Mouse (Mus musculus): ENCODE data around the gene Stx6. TPM values are rescaled to one million over a fixed set of nuclear protein-coding genes. Genes with fewer than 3 reads are reported as not detected.
A peak's percentile ranks its signal among the peaks of the same experiment; 100 is the strongest.

Gene Stx6
- total RNA-seq, 2 experiments from 2014 or later, result 122 to 129 TPM

DNA sequence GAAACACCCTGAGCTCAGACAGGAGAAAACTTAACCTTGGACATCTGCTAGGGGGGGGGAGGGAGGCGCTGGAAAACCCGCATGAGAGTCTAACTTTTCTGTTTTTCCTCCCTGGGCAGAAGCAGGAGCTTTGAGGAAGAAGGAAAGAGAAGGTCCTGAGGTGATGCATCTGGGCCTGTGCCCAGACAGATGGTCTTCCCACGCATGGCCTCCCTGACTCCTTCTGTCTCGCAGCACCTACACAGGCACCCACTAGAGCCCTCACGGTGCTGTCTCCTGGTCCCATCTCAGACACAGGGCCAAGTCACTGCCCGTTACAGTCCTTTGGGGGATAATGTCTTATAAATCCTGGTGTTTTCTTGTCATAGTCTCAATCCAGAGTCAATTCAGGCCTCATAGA is 74.3 kb downstream of the Stx6 start:
- DNase-seq (ENCODE audit: low spot score in 2 of 2), result no peak

DNA sequence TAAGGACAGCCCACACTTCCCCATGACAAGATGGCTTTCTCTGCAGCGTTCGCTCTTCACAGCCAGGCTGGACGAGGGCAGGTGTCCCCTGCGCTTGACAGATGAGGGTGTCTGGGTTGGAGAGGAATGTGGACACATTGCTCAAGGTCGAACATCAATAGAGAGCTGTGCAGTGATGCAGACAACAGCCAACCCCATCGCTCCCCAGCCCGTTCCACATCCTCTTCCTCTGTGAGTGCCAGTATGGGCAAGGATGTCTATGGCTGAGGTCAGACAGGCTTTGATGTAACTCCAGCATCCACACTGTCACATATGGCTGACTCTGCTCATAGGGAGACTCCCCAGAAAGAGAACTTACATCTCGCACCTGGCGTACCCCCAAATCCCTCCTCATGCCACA is 74.9 kb downstream of the Stx6 start:
- no peak for DNase-seq (ENCODE audit: low spot score in 2 of 2)

DNA sequence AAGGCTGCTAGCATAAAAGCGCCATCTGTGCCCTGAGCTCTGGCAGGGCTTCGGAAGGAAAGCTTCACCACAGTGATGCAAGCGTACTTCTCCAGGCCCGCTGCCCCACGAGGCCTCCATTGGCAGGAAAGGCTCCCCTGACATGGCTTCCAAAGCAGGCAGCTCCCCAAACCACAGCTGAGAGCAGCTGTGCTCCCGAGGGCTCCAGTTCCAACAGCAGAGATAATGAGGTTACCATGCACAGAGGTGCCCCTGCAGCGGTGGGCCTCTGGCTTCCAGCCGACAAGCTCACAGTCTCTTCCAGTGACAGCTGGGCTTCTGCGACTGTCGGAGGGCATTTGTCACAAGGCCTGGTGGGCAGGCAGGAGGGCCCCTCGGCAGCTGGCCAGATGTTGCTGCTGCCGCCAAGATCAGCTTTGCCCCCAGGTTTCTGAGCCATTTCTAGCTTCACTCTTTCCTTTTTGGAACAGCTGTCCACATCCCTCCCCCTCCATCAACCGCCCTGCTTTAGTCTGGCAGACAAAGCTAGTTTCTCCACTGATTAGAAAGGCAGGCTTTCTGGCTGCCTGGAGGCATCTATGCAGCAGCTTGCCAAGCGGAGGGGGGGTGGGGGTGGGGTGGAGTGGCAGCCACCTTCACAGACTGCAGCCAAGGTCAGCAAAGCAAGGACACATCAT is 75.6 kb downstream of the Stx6 start:
- peak in 1 of 2 experiments; percentile 67 for DNase-seq (ENCODE audit: low spot score in 2 of 2)

DNA sequence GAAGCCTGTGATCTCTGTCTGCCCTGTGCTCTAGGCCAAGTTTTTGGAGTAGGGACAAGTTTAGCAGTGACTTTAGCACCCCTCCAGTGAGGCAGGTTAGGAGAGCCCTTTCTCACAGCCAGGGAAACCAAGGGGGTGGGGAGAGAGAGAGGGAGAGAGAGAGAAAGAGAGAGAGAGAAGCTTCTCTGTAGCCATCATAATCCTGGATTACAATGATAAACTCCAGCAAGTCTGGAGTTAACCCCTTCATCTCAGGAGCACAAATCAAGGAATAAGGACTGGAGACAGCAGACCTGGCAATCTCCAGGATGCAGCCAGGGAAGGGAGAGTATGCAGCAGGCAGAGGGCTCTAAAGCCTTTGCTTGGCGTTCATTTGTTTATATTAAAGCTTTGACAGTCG is 77.1 kb downstream of the Stx6 start:
- DNase-seq (ENCODE audit: low spot score in 2 of 2), result no peak

DNA sequence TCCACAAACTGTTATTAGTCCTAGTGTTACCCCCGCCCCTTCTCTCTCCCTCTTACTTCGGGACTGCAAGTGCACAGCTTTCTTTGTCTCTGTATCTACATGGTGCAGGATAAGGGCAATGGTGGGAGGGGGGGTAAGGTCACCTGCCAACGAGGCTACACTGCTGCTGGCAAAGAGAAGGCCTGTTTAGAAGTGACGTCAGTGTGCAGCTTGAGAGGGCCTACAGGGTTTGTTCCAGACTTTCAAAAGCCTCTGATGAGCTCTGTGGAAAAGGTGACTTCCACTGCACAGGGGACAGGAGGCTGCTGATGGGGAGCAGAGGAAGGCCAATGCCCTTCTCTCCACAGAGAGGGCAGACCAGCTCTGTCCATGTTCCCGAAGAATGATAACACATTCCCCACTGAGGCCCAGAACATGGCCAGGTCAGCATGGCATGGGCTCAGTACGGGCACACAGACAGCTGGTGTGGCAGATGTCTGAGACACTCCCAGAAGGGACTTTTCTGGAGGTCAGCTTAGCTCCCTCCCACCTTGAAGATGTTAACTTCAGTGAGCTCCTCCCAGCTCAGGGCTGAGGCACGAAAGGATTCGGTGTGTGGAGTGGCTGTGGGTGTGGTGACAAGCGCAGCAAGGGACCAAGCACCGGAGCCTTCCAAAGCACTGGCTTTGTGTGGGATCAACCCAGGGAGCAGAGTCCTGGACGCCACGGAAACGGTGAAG is 78.0 kb downstream of the Stx6 start:
- no peak for DNase-seq (ENCODE audit: low spot score in 2 of 2)

DNA sequence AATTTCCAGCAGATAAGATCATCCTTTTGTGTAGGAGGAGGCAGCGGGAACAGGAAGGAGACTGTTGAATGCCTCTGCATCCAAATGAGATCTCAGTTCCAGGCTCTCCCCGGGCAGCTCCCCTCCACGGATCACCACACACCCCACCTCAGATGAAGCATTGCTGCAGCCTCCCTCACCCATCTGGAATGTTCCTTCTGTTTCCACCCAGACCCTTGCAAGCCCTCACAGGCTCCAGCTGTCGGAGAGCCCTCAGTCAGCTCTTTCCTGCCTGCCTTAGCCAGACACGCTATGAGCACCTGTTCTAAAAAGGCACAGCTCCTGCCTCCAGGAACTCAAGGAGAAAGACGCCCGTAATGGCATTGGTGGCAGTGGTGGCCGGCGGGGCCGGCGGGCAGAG is 78.9 kb downstream of the Stx6 start:
- DNase-seq (ENCODE audit: low spot score in 2 of 2), result no peak

DNA sequence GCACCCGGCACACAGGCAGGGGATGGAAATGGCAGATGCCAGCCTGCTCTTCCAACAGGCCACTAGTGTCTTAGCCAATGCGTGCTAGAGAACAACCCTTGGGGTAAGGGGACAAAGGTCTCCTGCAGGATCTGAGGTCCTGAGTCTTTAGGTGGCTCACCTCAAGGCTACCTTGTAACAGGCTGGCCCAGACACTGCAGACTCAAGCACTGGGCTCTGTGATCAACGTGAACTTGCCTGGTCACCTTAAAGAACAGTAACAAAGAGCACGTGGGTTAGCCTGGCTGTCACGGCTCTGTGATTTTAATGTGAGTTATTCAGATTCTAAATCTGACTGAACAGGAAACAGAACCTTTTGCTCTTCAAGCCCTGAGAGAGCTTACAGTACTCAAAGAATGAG is 79.6 kb downstream of the Stx6 start:
- no peak for DNase-seq (ENCODE audit: low spot score in 2 of 2)

DNA sequence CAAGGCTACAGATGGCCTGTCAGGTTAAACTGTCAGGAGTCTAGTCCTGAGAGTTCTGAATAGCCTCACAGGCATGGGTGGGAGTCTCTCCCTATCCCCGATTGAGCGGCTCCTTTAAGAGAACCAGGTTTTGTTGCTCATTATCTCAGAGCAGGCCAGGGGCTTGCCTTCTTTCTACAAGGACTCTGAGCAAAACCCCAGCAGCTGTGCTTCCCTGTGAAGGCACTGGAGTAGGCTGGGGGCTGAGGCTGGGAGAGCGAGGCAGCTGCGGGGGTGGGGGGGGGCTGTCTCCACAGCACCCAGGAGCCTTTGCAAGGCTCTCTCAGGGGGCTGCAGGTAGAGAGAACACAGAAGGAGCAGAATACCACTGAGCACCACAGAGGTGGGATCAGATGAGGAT is 80.7 kb downstream of the Stx6 start:
- no peak for DNase-seq (ENCODE audit: low spot score in 2 of 2)

DNA sequence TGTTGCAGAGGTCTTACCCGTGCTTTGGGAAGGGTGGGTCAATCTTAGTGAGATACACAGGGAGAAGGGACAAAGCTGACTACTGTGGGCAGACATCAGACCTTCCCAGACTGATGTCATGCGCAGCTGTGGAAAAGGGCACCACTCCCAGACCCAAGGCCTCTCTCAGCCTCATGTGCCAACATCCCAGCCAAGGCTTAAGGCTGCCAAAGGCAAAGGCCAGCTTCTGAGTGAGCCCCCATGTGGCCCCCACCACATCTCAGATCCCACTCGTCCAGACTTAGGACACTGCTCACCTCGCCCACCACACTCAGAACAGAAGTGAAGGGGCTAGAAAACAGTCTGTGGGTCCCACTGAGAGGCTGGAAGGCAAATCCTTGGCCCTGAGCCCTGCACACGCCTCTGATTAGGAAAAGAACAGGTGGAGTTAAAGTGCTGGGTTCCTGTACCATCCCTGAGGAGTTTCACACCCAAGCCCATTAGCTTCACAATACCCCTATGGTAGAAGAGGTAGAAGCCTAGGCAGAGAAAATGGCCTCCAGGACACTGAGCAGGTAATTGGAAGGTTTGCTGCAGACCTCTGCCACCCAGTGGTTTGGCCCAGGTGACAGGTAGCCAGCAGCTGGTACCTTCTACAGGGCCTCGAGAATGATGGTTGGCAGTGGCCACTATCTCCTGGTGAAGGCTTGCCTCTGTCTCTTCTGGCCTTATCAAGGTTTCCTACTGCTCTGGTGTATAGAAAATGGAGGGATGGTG is 81.6 kb downstream of the Stx6 start:
- peak in 1 of 2 experiments; percentile 50 for DNase-seq (ENCODE audit: low spot score in 2 of 2)

DNA sequence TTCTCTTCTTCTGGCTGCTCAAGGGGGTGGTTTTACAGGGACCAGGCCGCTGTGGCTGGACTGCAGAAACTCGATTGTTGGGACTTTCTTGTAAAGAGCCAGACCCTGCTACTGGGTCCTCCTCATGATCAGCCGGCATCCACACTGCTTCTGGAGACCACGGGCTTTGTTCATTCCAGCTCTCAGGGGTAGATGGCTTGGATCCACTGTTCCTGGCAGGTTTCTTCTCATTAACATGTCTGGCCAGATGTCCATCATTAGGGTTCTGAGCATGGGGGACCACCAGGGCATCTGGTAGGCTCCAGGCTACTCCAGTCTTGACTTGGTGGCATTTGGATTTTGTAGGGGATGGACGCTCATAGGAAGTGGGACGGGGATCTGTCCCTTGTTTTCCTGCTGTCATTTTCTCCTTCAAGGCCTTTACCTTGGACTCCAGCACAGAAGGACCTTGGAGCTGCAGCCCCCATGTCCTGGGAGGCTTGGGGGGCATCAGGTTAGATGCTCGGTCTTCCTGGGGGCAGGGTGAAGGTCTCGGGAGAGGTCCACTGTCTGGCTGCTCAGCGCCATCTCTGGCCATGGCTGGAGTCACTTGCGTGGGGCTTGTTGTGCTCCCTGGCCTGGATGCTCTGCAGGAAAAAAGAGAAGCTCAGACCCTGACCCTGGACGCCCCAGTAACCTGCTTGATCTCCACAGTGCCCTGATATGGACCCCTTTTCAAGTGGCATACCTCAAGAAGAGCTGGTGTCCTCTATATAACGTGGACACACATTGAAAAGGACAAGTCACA is 83.4 kb downstream of the Stx6 start:
- no peak for DNase-seq (ENCODE audit: low spot score in 2 of 2)

DNA sequence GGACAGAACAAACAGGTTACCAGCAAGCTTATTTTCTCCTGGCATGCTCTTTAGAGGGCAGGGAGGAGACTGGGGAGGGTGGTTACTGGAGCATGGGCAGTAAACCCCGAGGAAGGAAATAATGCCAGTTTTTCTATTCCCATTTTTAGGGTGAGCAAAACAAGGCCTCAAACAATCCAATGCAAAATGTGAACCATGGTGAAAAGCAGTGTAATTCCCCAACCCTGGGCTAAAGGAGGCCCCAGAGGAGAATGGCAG is 83.9 kb downstream of the Stx6 start:
- no peak for DNase-seq (ENCODE audit: low spot score in 2 of 2)

DNA sequence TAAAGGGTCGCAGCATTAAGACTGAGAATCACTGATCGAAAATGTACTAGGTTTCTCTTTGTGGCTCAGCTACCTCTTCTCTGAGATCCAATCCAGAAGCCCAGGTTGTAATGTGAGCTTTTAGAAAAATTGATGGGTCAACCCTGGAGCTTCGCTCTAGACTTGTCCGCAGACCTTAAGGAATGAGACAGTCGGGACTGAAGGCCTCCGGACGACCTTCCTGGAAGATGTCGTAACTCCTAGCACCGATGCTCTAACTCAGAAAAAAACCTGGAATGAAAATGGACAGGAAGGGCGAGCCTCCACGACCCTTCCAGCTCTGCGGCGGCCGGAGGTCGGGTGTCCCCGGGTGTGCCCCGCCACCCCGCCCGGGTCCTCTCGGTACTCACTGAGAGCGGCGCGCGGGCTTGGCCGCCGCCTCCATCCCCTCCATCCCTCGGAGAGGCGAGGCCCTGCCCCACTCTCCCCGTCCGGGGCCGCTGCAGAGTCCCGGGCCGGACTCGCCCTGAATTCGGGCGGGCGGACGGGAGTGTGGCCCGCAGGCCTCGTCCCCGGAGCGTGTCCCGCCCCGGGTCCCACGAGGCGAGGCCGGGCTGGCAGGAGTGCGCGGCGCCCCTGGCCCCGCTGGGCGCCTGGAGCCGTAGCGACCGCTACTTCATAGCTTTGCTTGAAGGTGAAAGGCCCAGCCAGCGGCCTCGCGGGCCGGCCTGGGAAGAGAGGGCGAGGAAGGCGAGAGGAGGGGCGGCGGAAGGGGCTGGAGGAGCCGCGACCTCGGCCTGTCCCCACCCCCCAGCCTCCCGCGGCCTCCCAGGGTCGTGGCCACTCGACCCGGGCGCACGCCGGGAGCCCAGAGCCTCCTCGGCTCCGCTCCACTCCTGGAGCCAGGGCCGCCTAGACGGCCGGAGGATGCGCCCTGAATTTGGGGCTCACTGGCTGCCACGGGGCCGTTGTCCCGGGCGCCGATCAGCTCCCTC is 85.6 kb downstream of the Stx6 start, which contains the start of gene BC034090:
Gene BC034090 (minus strand): TSS at position 648 of the 974 bp plus-strand sequence.
- DNase-seq (ENCODE audit: low spot score in 2 of 2), result no peak

DNA sequence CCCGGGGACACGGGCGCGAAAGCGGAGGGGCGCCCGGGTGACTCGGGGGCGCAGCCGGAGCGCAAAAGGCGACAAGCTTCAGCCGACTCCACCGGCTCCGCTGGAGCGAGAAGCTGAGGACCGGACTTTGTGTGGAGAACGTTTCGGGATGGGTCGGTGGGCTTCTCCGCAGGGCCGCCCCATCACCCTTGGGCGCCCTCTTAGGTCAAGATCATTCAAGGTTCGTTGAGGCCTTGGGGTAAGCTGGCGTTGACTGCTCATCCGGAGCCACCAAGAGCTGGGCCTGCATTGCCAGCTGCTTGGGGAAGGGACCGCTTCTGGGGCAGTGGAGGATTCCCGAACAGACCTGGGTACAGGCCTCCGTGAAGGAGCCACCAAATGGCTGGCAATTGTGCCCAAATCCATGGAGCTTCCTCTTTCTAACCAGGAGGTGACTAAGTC is 86.3 kb downstream of the Stx6 start:
- no peak for DNase-seq (ENCODE audit: low spot score in 2 of 2)

DNA sequence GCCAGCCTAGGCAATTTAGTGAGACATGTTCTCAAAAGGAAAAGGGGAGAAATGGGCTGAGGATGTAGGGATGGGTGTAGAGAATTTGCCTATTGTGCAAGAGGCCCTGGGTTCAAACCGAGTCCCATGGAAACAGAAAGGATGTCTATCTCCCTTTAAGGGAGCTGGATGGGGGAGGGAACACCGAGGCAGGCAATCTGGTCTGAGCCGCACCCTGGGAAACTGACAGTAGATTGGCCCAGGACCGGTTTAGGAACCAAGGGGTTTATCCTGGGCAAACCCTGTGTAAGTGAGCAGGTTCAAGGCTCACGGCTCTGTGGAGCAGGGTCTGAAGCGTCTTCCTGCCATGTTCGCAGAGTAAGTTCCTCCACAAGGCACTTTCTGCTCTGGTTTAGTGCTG is 87.0 kb downstream of the Stx6 start:
- no peak for DNase-seq (ENCODE audit: low spot score in 2 of 2)

DNA sequence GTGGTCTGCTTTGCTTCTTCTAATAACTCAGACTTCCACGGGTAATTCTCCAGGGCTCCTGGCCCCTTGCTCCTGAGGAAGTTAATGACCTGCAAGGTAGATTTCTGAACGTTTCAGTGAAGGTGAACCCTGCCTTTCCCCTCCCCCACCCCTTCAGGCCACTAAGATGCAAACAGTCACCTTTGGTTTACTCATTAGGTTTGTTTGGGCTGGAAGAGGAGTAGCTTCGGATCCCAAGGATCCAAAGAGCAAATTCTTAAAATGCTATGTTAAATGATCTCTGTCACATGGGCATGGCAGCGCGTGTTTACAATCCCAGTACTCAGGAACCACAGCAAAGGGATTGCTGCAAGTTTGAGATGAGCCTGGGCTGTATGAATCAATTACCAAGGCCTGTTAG is 88.9 kb downstream of the Stx6 start:
- no peak for DNase-seq (ENCODE audit: low spot score in 2 of 2)

DNA sequence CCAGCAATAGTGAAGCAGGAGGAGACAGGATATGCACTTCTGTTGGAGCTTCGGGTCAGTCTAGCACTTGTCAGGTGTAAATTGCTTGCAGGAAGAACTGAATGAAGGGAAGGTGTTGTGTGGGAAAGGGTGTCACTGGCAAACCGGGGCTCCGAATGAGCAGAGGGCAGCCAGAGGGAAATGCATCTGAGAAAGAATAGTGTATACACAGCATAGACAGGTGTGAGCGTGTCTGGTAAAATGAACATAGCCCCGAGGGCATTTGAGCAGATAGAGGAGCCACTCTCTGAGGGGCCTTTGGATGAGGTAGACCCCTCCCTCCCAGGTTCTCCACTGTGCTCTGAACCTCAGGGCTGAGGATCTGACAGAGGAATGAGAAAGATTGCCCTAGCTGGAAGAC is 89.5 kb downstream of the Stx6 start:
- no peak for DNase-seq (ENCODE audit: low spot score in 2 of 2)

DNA sequence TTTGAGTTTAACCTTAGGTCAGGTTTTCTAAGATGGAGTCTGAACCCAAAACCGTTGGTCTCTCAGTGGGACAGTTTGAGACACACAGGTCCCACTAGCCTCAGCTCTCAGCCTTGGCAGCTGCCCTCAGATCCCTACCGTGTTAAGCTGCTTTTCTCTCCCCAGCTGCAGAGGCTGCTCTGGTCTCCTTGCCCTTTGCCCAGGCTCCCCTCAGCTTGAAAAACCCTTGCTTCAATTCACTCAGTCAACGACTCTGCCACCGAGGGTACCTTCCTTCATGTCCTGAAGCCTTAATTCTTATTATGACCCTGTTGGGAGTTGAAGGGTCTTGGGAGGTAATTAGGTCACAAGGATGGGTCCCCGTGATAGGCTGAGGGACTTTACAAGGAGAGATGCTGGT is 91.4 kb downstream of the Stx6 start:
- no peak for DNase-seq (ENCODE audit: low spot score in 2 of 2)

DNA sequence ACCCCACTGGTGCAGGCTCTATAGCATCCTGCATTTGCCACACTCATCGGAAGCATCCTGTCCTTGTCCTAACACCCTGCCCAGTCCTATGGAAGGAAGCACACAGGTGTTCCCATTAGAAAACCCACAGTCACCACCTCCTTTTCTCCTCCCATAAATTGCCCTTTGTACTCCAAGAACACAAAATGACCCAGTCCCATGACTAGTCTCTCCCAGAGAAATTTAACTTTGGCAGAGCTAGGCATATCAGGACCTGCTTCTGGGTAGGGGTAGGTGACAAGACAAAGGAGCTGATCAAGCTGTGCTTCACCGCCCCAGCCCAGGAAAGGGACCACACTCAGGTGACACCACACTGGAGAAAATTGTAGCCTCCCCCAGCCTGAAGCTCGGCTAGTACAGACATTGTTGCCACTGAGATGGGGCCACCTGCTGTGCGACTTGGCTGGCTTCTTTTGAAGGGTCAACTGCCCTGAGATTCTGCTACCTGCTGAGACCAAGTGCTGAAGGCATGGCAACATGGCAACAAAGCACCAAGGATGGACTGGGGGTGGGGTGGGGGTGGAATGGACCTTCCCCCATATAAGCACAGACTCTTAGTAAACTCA is 92.1 kb downstream of the Stx6 start:
- DNase-seq (ENCODE audit: low spot score in 2 of 2), result no peak

DNA sequence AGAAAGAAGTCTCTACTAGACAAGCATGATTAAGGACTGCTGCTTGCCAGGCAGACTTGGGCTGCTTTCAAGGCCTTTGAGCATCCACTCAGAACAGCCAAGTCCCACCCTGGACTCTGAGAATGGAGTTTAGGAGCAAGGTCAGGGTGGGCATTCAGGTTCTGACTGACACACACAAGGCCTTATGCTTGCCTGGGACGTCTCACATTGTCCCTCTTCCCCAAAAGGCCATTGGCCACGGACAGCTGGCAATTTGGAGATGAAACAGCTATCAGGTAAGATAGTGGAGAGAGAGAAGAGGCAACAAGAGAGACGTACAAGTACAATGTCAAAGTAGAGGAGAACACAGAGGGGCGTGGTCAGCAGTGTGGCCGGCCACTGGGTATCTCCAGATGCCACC is 93.1 kb downstream of the Stx6 start:
- DNase-seq (ENCODE audit: low spot score in 2 of 2), result no peak

DNA sequence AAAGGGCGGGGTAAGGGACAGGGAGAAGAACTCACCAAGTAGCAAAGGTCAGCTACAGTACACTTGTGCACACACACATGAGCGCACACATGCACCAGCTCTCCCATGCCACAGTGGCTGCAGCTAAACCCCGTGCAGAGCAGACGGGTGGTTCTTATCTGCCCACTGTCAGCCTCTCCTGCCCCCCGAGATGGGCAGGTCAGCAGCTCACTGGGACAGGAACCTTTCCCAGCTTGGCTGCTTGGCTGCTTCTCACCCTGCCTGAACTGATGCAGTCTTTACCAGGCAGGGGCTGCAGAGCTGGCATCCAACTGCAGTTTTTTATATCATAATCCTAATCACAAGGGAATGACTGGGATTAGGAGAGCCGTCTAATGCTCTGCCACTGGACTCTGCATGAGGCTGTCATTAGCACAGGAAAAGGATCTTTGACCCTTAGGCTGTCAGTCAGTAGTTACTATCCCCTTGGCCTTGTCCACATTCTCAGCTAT is 94.2 kb downstream of the Stx6 start:
- DNase-seq (ENCODE audit: low spot score in 2 of 2), result no peak
